Mouse (Mus musculus) megakaryocyte progenitor cell, adult 5-6 weeks (primary cell): ENCODE results near the gene Il3. TPM values are rescaled to one million over a fixed set of nuclear protein-coding genes. Genes with fewer than 3 reads are reported as not detected.

Experiments
- ATAC-seq: replicated peaks from 2 replicates; pipeline ENCODE4 v1.8.0; 2016; ENCODE audit warnings: mild to moderate bottlenecking, moderate TSS enrichment, inconsistent platforms; ENCODE audit not compliant: poor library complexity
- total RNA-seq, 2 experiments: library from RNA; stranded (forward) in 1 of 2; stranded (reverse) in 1 of 2; fragments of 157-497, 149-512 nt in 1 of 2; fragments of 200-1000 nt in 1 of 2; gene quantifications; 2 replicates each; pipeline versions ENCODE4 v1.2.3 to v1.2.4; 2015 to 2017

Gene Il3
- total RNA-seq, 2 experiments from 2014 or later = not detected

- no peak for ATAC-seq
These were observed 20.9 kb upstream of the Il3 start for GRCm38 (mm10) chr11:54287821-54288453.

DNA sequence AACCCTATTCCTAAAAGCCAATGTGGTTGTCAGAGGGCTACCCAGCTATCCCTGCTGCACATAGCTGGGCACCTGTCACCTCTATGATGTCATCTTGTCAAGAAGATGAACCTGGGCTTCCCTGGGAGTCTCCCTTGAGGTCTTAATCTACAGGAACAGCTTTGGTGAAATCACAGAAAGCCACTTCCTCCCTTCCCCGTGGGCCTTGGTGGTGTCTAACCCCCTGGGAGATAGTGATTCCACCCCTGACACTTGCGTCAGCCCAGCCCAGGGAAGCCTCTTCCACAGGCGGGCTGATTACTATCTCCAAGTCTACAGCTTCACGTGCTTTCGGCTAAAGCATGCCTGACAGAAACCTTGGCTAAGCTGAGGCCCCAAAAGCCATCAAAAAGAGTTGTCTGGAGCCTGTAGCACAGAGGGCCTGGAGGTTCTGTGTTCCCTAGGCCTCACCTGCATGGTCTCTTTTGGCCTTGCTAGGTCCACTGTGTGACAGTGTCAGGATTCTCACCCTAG, 4.4 kb upstream of the Il3 start:
- ATAC-seq = peak; percentile 31; the same call in 1 of the 2 replicates

GRCm38 (mm10) chr11:54269191-54269896, 2.3 kb upstream of the Il3 start:
- ATAC-seq = no peak

DNA sequence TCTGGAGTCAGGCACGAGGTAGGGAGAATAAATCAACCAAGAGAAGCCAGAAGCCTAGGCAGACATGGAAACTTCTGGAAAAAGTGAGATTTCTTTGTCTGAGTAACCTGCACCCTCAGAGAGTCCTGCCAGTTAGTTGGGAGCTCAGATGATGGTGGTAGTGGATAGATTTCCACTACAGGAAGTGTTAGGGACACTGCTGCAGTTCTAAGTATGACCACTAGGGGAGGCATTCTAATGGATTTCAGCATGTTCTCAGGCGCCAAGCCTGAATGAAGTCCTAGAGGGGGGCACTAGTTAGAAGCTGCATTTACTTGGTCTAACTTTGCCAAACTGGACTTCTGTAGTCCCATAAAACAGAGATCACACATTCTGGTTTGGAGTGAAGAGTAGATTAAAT, 2.5 kb downstream of the Il3 start:
- ATAC-seq = peak; percentile 85

DNA sequence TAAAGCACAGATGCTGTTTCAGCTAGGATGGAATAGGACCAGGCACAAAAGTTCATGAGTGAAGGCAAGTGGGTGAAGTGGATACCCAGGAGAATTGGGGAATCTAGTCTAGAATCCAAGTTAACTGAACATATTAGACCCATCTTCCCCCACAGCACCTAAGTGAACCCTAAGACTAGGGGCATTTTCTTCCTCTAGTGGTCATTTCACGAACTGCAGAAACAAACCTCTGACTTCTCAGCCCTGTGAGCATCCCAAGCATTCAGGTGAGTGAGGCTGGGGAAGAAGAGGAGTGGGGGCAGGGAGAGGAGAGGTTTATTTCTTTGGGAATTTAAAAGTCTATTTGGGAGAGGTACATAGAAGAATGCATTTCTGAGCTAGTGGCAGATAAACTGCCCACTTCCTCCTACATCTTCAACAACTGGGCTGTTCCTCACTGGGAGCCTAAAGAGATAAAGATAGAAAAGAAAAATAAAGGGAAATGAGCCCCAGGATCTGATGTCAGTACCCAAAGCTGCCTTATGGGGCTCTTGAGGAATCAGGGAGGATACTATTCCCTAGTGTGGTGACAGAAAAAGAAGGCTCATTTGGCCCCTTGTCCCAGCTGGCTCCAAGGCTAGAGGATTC, 3.6 kb downstream of the Il3 start:
- 0 out of 2 replicates have a peak, but pooled peaks have one; percentile 44 for ATAC-seq

- peak; percentile 98 for ATAC-seq
These were observed 10.3 kb downstream of the Il3 start for GRCm38 (mm10) chr11:54256624-54257376.

DNA sequence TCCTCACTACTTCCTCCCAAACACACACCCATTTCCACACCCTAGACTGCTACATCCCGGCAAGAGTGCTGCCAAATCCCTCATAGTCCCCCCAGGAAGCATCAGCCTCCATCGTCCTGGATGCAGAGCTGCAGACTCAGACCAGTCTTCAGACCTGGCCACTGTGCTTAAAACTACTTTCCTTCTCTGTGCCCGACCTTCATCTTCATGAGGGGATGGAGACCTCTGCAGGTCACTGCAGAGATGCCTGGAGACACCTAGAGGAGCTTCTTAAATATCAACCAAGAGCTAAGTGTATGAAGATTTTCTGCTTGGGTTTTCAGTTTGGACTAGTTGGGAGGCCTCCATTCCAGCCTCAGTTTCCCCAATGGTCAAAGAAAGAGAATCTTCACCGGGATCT, 13.0 kb downstream of the Il3 start:
- ATAC-seq = 0 out of 2 replicates have a peak, but pooled peaks have one; percentile 41

- ATAC-seq = no peak
These were observed 16.5 kb downstream of the Il3 start for GRCm38 (mm10) chr11:54250575-54250974.

GRCm38 (mm10) chr11:54249748-54250147, 17.3 kb downstream of the Il3 start:
- no peak for ATAC-seq

DNA sequence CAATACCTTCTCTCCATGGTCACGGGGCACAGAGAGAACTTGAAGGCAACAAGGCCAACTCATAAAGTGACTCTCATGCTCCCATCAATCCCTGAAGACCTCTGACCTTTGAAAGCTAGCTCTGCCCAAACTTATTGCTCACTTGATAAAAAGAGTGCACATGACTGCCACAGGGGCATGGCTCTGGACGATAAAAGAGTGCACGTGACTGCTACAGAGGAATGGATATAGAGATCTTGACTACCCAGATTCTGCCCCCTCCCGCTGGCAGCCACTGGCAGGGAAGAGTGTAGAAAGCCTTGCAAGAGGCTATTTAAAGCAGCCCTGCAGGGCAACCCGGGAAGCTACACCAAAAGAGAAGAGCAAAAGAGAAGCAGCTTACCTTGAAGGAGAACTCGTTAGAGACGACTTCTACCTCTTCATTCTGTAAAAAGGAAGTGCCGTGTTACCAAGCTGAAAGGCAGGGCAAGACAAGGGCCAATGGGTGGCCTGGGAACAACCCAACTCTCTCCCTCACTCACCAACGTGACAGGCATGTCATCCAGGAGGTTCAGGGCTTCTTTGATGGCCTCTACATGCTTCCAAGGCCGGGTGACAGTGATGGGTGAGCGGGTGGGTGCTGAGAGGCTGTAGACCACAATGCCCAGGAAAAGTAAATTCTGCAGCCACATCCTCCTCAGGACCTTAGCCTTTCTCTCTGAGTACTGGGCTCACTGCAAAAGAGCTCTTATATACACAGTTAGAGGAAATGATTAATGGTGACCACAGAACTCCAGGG, 17.9 kb downstream of the Il3 start, which contains the start of gene Csf2:
Gene Csf2, minus strand, starts transcription at position 728 of the 778 bp plus-strand sequence.
- peak; percentile 90 for ATAC-seq

- no peak for ATAC-seq
These were observed 19.7 kb downstream of the Il3 start for GRCm38 (mm10) chr11:54247251-54247950.

DNA sequence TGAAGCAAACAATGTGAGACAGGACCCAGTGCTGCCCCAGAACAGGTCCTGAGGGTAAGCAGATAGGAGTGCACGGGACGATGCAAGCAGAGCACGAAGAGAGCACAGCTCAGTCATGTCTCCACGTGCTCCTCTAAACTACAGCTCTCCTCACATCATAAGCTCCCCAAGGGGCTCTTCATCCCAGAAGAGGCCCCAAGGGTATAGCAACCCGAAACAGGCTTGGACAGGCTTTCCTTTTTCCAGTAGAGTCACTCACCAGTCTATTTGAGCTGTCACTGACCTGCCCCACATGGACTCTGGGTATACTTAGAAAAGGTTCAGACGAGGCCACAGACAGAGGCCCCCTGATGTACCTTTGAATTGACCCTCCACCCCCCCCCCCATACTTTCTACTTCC, 22.6 kb downstream of the Il3 start:
- ATAC-seq = no peak

DNA sequence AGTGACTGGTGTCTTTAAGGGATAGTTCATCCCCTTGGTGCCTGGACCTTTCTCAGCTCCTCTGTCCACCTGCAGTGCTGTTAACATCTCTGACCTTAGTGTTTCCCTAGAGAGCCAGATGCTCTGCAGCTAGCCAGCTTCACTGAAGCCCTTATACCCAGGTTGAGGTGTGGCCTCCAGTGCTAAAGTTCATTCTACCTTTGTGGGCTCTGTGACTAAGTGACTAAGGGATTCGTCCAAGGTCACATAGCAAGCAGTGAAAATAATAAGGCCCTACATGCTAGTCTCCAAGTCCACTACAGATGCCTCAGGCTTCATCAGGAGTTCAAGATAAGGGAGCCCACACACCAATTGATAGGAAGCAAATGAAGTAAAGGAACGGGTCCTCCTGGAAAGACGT, 24.6 kb downstream of the Il3 start:
- ATAC-seq = no peak

DNA sequence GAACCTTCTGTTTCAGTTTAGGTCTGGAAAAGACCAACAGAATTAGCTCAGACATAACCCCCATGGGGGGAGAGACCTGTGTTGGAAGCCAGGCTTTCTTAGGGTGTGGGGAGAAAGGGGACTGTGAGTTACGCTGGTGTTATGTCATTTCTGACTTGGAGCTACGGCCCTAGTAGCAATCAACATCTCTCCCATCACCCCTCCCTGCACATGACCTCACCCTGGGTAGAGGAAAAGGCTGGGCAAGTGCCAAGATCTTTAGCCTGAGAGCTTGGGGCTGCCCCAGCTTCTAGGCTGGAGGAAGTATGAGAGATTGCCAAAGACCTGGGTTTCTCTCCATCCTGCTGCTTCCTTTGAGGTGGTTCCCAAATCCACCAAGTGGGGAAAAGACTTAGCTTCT, 30.1 kb downstream of the Il3 start:
- peak; percentile 90 for ATAC-seq

DNA sequence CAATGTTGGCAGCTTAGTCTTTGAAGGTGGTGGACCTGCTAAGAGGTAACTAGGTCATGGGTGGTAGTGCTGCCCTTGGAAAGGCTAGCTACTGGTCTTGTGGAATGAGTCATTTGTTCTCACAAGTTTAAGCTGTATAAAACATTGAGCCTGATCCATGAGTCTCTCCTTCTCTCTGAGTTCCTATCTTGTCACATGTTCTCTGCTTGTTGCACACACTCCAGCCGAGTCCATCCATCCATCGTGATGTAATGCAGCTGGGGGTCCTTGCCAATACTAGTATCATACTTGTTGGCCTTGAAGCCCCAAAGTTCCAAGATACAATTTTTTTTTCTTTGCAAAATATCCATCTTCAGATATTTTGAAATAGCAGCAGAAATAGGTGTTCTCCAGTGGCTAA, 39.6 kb downstream of the Il3 start:
- no peak for ATAC-seq

- ATAC-seq = no peak
These were observed 42.5 kb downstream of the Il3 start for GRCm38 (mm10) chr11:54224475-54224986.

DNA sequence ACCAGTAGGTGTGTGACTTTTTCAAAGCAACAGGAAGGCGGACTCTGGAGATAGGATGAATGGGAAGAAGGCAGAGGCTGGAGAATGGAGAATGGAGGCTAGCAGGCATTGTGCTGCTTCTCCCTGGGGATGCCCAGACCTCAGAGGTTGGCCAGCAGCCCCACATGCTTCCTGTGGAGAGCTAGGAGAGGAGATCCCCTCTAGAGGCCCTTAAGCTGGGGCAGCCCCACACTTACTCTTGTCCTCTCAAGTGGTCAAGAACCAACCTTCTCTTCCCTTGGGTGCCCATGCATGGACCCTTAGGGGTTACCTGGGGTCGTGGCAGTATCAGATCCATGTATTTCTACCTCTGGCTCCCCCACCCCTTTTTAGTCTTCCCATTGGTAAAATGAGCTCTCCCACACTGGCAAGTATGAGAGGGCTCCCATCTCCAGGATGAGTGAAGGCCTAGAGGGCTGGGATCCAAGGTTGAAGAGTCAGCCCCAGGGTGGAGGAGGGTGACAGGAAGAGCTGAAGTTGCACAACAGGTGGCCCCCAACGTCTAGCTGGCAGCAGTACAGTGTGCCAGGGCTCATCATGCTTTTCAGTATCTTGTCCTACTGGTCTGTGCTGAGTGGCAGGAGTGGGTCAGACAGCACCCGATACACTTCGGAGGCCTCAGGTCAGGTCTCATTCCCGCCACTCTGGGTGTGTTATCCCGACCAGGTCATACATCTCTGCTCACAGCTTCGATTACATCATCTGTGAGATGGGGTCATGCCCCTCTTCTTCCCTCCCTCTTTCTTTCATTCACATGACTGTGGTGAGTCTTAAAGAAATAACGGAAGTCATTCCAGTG, 43.2 kb downstream of the Il3 start:
- ATAC-seq = peak; percentile 46

- ATAC-seq = no peak; the same call in 1 of the 2 replicates
These were observed 47.0 kb downstream of the Il3 start for GRCm38 (mm10) chr11:54219903-54220740.
